In genomic region chrX:13469160-13470116, GRCm38 (mm10) we compare ENCODE assay signal across 9 mouse cellular contexts. TPM values are rescaled to one million over a fixed set of nuclear protein-coding genes. Genes with fewer than 3 reads are reported as not detected.
DNase-seq lines count a peak whose midpoint lies in the region; ATAC-seq and TF ChIP-seq lines count a peak whose summit lies in the region.
"Had no signal": no experiment of that assay in that cellular context is flagged by ENCODE, and none has a peak within 500 bp of the region (broad histone marks: within the 10 kb centered on the region; RNA-seq: fewer than 3 reads in every experiment).

No protein-coding gene starts in this region.

- no peak overlapping the region for H3K9ac ChIP-seq in CH12.LX (ENCODE audit: insufficient read depth, low read depth)

- H3K4me1 ChIP-seq in CH12.LX (ENCODE audit: control insufficient read depth in 1 of 2, insufficient read depth in 2 of 2) = no peaks in the 10 kb centered on the region
- peaks cover 7% of the 10 kb centered on the region for H3K4me1 ChIP-seq in lung, adult 2 months (ENCODE audit: control insufficient read depth, insufficient read depth, low read length)

- H3K36me3 ChIP-seq in CH12.LX (replicated peaks in 1 of 2; ENCODE audit: control insufficient read depth in 1 of 2, insufficient read depth in 1 of 2, low read length in 1 of 2) = no peaks in the 10 kb centered on the region

- H3K4me3 ChIP-seq in CH12.LX (replicated peaks in 1 of 3; ENCODE audit: low read depth in 2 of 3, low read length in 2 of 3, poor library complexity in 1 of 3) = no peak overlapping the region
- H3K4me3 ChIP-seq in lung, adult 2 months (replicated peaks; ENCODE audit: extremely low read depth, low read depth, low read length) = peak overlapping the region; percentile 29
- H3K4me3 ChIP-seq: megakaryocyte, embryonic 14.5 days had no signal

- no peak for TF ChIP-seq CTCF in CH12.LX (conservative IDR thresholded peaks at IDR 0.05 in 1 of 2, IDR thresholded peaks at IDR 0.05 in 1 of 2; ENCODE audit: low read depth in 2 of 2, low read length in 2 of 2)
- TF ChIP-seq CTCF in lung, adult 2 months (IDR thresholded peaks at IDR 0.05; ENCODE audit: insufficient read depth, low read length) = no peak

- no peak for ATAC-seq in erythroid progenitor cell, adult 5-6 weeks (replicated peaks; ENCODE audit: low FRiP score, poor library complexity, severe bottlenecking)
- ATAC-seq in inflammation-experienced regulatory T-cells, adult 6 months = no peak

- in situ Hi-C loops in CH12.LX (cut with MboI; ENCODE audit: low pct_ligation_motif_present, low pct_unique_long_range_greater_than_20kb, low sequenced_read_pairs) = loop anchor here (5.0 to 25.0 kb wide), 3 partner anchors 43 to 232 kb away; no protein-coding TSS in a partner anchor

- WGBS in lung, adult 2 months = 39% methylated on average over 9 of the region's 9 CpGs

- dilution Hi-C loops in CH12.LX (cut with MboI; ENCODE audit: extremely low pct_ligation_motif_present, extremely low pct_unique_long_range_greater_than_20kb, low sequenced_read_pairs) = no loop called here

- peak; percentile 70 to 82 for DNase-seq in adrenal gland, adult (ENCODE audit: inconsistent age in 2 of 2, low spot score in 1 of 2)
- no peak for DNase-seq in adrenal gland, postnatal 4 days (ENCODE audit: low spot score in 2 of 2)
- DNase-seq in CH12.LX (ENCODE audit: extremely low read depth) = no peak
- DNase-seq in frontal cortex, adult 2 months (ENCODE audit: extremely low spot score in 1 of 2, low spot score in 1 of 2) = peak; percentile 38 to 64
- peak; percentile 10 to 24 for DNase-seq in kidney, adult 8-10 months
- DNase-seq in lung, adult 2 months = no peak

- H3K79me2 ChIP-seq in CH12.LX (replicated peaks; ENCODE audit: control insufficient read depth, extremely low read depth, insufficient read depth, poor library complexity, severe bottlenecking) = no peaks in the 10 kb centered on the region

- TF ChIP-seq POLR2A in CH12.LX (IDR thresholded peaks at IDR 0.05; ENCODE audit: low read depth, low read length) = no peak
- no peak for TF ChIP-seq POLR2A in lung, adult 2 months (IDR thresholded peaks at IDR 0.05; ENCODE audit: borderline replicate concordance, extremely low read depth, low read depth, low read length)

- no peak for TF ChIP-seq EP300 in CH12.LX (IDR thresholded peaks at IDR 0.05; ENCODE audit: low read length)

- TF ChIP-seq RAD21 in CH12.LX (IDR thresholded peaks at IDR 0.05; ENCODE audit: low read depth, low read length) = no peak

- no peaks in the 10 kb centered on the region for H3K9me3 ChIP-seq in CH12.LX (replicated peaks; ENCODE audit: low read length)

- no peak overlapping the region for H3K4me2 ChIP-seq in CH12.LX (ENCODE audit: insufficient read depth, low read depth, poor library complexity, severe bottlenecking)

- no peak overlapping the region for H3K27ac ChIP-seq in CH12.LX (ENCODE audit: insufficient read depth, low read depth)

- no peaks in the 10 kb centered on the region for H3K27me3 ChIP-seq in CH12.LX (replicated peaks)

TF ChIP-seq in CH12.LX, 34 proteins besides CTCF, POLR2A, EP300 and RAD21:
- no peak for TF ChIP-seq GABPA (IDR thresholded peaks at IDR 0.05; ENCODE audit: insufficient replicate concordance, low read depth, low read length)
- no peak for TF ChIP-seq ZKSCAN1 (IDR thresholded peaks at IDR 0.05; ENCODE audit: borderline replicate concordance, low read depth, low read length)
- no peak for TF ChIP-seq SMC3 (IDR thresholded peaks at IDR 0.05; ENCODE audit: low read depth, low read length)
- TF ChIP-seq ZNF384 (IDR thresholded peaks at IDR 0.05; ENCODE audit: low read depth, low read length) = no peak
- no peak for TF ChIP-seq NRF1 (IDR thresholded peaks at IDR 0.05; ENCODE audit: low read depth, low read length)
- TF ChIP-seq ZC3H11A (IDR thresholded peaks at IDR 0.05; ENCODE audit: low read depth, low read length) = no peak
- TF ChIP-seq JUN (IDR thresholded peaks at IDR 0.05; ENCODE audit: insufficient read depth, low read depth, low read length) = peak; percentile 53; the same call in 1 of the 2 replicates
- no peak for TF ChIP-seq JUND (conservative IDR thresholded peaks at IDR 0.05; ENCODE audit: low read depth, low read length)
- no peak for TF ChIP-seq POLR2AphosphoS2 (IDR thresholded peaks at IDR 0.05; ENCODE audit: low read depth, low read length)
- peak; percentile 61; the same call in 1 of the 2 replicates for TF ChIP-seq MEF2A (IDR thresholded peaks at IDR 0.05; ENCODE audit: borderline replicate concordance, low read depth, low read length)
- TF ChIP-seq CHD2 (IDR thresholded peaks at IDR 0.05; ENCODE audit: low read length) = no peak
- TF ChIP-seq CHD1 (IDR thresholded peaks at IDR 0.05; ENCODE audit: low read depth, low read length) = no peak
- TF ChIP-seq KAT2A (IDR thresholded peaks at IDR 0.05; ENCODE audit: insufficient replicate concordance, low read length) = no peak

RNA-seq across cellular contexts. Expression of gene Nyx, which starts 3.5 kb away (rescaled TPM):
- total RNA-seq in adrenal gland, postnatal 4 days (2021) = under 1 TPM; 0.22 to 0.25 TPM
- total RNA-seq in CH12.LX (2012; rRNA removed) = 0.04 TPM in 1 of 2 replicates, not detected in the other
- total RNA-seq in CH12.LX (2014; rRNA removed) = not detected in 2 replicates
- polyA plus RNA-seq in CH12.LX (2012; ENCODE audit: insufficient read length, low read depth) = 0.04 TPM in 1 of 2 replicates, not detected in the other
- polyA plus RNA-seq in frontal cortex, adult 2 months (2012; rRNA removed) = 0.21 and 0.42 TPM in 2 replicates
- polyA plus RNA-seq in lung, adult 2 months (2012; rRNA removed) = 0.72 and 0.92 TPM in 2 replicates
- not detected in 2 replicates for total RNA-seq in erythroid progenitor cell, adult 5-6 weeks (2015; ENCODE audit: low replicate concordance)
- not detected in 2 replicates for total RNA-seq in erythroid progenitor cell, adult 5-6 weeks (2017; ENCODE audit: low replicate concordance)
- polyA plus RNA-seq in inflammation-experienced regulatory T-cells, adult 6 months (2017; shearing (Covaris generic)) = under 1 TPM in 1 of 3 experiments, not detected in 2; 0.07 TPM

Comparison
In these comparisons a context has a peak if more than half of its experiments do, and no peak if none do; other contexts are left out.
1. DNase-seq: peak in adrenal gland, adult (2 of 2), frontal cortex, adult 2 months (2 of 2) and kidney, adult 8-10 months (2 of 2); none in adrenal gland, postnatal 4 days (0 of 2), CH12.LX (single experiment) and lung, adult 2 months (single experiment).